Mouse (Mus musculus): Measurements from ENCODE around the gene Ttc29.
A peak's percentile ranks its signal among the peaks of the same experiment; 100 is the strongest.

Gene Ttc29

DNA sequence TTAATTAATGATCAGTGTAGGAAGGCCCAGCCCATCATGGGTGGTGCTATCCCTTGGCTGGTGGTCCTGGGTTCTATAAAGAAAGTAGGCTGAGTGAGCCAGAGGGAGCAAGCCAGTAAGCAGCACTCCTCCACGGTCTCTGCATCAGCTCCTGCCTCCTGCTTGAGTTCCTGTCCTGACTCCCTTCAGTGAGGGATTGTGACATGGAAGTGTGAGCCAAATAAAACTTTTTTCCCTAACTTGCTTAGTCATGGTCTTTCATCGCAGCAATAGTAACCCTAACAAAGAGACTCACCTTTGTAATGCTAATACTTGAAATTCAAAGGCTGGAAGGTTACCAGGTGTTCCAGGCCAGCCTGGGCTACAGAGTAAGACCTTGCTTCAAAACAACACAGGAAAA, 71.7 kb downstream of the Ttc29 start:
- no peak for DNase-seq

DNA sequence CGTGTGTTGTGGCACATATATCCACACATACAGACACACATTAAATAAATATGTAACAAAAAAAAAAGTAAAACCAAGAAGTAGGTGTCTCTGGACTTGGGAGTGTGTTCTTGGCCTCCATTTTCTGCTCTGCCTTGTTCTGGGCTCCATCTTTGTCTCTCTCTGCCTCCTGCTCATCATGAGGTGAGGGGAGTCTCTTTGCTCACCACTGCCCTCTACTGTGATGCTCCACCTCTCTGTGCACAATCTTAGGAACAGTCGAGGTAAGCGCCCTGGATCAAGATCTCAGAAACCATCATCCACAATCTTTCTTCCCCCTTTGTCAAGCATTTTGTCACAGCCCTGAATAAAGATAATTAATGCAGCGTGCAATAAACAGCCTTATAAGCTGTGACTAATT, 72.3 kb downstream of the Ttc29 start:
- no peak for DNase-seq

DNA sequence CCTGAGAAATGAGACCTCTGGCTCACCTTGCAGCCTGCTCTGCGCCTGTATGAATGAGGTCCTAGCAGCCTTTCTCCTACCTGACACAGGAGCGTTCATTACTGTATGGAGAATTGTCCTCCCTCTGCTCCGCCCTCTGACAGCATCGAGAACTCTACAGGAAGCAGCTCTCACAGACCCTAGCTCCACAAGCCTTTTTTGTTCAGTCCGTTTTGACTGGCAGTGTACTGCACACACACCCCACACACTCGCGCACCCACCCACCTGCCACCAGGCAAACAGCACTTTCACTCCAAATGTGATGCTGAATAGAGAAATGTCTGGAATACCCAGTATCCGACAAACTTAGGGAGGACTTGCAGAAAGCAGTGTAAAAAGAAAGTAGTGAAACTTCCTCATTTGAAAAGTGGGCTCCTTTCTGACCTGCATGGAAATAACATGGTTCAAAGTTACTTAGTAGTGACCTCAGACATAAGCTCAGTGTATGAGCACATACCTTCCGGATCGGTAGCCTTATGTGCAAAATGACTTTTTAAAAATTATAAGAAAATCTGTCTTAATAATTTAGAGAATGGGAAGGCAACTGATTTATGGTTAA, 76.4 kb downstream of the Ttc29 start:
- DNase-seq = no peak

DNA sequence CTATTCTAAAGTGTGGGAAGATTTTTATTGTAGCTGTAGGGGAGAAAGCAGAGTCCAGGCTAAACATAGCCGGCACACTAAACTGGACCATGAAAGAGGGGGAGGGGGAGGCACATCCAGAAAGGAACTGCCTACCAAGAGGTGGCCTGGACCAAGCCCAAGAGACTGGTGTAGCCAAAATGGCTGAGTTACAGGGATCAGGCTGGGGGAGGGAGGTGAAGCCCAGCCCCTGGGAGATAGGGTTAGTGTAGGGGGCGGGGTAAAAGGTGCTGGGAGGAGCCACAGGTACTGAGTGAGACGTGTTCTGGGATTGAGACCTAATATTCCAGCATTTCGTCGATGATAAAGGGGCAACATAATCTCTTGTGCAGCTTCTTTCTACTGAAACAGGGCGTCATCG, 77.2 kb downstream of the Ttc29 start:
- DNase-seq = no peak

DNA sequence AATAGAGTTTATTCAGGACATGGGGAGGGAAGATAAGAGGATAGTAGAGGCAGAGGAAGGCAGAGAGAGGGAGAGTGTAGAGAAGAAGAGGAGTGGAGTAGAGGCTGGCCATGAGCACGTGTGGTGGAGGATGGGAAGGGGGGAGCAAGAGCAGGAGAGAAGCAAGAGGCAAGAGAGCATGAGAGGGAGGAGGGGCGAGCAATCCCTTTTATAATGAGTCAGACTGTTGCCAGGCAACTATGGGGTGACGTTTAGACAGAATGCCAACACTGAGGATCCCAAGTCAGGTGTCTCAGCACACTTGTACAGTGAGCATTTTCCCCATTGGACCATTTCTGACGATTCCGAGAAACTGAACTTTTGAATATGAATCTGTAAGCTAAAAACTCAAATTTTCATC, 82.4 kb downstream of the Ttc29 start:
- DNase-seq = no peak

DNA sequence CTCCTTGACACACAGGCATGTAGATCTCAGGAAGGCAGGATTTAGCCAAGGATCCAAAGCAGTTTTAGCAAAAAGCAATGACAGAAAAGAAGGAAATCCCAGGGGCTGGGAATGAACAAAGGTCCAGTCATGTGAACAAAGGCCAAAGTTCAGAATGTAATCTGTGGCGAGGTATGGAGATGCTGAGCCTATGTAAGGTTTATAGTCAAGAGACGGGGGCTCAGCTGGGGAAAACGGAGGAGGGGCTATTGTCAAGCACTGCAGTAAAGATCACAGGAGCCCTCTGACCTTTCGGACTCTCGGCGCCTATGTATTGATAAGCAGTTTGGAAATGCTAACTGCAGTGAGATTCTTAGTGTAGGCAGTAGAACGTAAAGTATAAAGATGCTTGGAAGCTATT, 90.5 kb downstream of the Ttc29 start:
- DNase-seq = no peak

DNA sequence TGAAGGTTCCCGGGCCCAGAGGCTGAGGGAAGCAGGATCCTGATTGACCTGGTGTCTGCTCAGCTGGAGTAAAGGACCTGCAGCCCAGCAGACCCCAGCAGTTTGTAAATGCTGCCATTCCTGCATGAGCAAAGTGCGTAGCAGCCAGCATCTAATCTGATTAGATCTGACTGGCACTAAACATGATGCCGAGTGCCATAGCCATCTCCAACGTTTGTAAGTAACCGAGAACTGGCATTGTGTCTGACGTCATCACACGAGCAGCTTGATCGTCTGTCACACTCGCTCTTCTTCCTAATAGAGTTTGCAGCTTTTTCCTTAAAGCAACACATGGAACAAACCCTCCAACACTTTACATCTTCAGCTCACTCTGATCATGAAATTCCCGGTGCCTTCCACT, 93.5 kb downstream of the Ttc29 start:
- DNase-seq = no peak

DNA sequence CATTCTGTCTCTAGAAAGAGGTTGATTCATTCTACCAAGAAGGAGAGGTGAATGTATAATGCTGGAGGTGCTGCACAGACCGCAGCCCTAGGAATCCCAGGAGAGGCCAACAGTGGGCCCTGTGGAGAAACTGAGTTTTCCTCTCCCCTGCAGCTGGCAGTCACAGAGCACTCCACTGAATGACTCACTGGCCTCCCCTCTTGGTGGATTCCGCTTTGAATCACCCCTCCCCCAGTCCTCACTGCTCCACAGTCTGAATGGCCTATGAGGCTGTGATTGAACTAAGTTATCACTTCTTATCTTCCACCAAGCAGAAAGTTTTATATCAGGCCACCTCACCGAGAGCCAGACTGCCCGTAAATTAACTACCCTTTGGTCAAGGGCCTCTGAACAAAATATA, 94.0 kb downstream of the Ttc29 start:
- peak; percentile 14 for DNase-seq

DNA sequence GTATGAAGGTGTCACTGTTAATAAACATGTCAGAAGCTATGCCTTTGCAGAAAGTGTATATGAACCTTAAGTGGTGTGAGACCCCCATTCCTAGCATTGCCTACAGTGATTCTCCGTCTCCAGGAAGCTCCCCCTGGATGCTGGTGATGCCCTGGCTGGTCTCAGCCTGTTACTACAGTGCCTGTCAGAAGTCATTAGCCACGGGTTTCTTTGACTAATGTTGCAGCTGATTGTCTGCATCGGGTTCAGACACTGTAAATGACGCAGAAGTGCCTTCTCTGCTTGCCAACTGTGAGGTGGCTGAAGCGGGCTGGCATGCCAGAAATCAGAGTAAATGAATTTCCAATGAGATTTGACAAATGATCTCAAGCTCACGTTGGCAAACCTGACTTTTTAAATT, 96.4 kb downstream of the Ttc29 start:
- no peak for DNase-seq

DNA sequence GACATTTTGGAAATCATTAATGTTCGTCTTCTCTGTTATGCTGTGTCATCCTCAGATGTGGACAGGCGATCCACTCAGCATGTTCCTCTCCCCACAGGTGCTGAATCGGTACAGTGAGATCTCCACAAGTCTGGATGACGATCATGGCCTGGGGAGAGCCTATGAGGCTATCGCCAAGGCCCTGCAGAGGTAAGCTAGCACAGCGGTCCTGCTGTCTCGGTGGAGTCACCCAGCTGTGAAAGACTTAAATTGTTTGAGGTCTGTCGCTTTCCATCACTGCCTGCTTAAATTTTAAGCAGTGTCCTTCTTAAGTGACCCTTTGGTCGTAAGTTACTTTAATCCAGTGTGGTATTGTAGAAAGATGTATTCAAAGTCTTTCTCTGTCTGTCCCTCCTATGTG, 102.5 kb downstream of the Ttc29 start:
- no peak for DNase-seq

DNA sequence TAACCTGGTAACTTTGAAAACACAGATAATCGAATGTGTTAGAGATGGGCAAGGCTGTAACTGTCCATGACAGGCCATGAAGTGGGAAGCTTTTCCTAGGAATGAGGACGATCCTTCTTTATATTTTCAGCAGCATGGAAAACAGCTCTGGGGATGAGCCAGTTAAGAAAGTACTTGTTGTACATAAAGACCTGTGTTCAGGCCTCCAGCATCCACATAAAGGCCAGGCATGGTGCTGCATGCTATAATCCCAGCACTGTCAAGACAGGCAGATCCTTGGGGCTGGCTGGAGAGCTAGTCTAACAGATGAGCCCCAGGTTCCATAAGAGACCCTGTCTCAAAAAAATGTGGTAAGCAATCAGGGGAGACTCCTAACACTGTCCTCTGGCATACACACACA, 104.6 kb downstream of the Ttc29 start:
- DNase-seq = no peak

DNA sequence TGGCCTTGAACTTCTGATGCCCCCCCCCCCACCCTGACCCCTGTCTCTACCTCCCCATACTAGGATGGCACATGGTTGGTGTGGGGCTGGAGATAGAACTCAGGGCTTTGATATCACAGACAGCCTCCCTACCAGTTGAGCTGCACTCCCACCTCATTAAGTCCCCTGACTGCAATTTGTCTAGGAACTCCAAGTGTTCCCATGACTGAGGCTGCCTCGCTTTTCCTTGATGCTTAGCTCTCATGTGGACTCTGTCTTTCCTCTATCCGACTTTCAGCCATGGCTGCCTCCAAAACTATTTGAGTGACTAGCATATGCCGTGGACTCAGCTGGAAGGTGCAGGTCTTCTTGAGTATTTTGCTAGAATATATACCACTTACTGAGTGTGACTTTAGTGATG, 110.3 kb downstream of the Ttc29 start:
- no peak for DNase-seq

DNA sequence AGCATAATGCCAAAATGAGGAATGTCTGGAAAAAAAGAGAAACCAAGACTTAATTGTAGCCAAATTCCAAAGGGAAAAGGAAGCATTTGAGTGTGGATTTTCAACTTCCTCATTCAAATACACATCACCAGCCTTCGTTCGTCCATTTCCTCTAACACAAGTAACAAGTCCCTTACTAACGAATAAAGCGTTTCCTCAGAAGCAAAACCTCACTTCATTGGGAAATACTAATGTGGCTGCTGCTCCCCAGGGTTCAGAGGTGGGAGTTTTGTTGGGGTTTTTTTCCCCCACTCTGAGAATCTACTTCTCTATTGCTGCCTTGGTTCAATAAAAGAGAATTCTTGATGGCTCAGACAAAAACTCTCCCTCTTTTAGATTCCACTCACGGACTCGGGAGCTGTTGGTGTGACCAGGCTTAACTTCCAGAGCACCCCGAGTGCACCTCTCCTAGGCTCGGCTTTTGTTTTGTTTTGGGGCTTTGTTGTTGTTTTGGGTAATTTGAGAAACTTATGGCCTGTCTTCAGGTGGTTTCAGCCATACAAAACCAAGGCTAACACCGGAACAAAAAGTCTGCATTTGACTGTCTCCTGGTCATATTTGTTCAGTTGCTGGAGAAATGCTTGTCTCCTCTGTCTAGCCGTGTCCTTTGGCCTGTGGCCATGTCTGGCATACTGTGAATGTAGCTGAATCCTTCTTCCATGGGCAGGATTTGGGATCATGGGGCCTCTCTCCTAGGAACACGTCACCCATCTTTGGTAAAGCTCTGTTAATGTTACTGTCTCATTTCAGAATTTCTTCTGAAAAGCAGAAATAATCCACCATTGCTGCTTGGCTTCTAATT, 127.8 kb downstream of the Ttc29 start:
- DNase-seq = no peak

DNA sequence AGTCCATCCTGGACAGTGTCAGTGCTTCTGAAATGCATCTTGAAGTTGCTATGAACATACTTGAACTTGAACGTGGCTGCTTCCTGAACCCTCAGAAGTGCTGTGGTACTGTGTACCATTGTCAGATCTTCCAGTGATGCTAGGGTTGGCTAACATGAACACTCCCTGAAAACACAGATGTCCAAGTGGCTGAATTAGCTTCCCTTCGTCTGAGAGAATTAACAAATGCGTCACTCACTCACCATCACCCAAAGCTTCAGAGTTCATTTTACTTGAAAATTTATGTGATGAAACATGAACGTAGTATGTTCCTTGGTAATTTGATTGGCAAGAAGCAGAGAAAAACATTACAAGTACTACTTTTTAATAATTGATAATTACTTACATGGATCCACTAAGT, 129.1 kb downstream of the Ttc29 start:
- no peak for DNase-seq

DNA sequence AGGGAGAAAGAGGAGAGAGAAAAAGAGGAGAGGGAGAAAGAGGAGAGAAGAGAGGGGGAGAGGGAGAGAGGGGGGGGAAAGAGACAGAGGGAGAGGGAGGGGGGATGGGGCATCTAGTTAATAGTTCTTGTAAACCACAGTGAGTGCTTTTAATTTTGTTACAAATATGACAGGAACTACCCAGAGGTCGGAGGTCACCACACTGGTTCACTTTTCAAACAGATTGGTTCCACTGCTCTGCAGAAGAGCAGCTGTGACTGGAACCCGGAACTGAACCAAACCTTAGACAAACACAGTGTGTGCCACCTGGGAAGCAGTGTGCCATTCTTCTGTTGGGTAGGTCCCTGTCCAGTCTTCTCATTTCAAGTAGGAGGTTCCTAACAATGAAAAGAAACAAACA, 130.9 kb downstream of the Ttc29 start:
- DNase-seq = peak; percentile 9

DNA sequence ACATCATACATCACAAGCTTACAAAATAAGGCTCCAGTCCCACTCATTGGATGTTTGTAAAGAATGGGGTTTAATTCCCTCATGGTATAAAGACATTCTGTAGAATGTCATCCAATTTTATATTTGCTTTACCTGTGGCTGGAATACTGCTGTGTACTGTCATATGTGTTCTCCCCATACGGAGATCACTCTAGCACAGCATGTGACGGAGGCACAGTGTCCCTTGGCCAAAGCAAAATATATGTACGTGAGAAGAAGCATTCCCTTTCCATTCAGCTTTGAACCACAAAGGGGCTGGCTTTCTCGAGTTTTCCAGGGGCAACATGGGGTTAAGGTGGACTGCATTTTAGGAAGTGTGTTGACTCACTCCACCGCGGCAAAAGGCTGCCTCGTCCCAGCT, 132.6 kb downstream of the Ttc29 start:
- no peak for DNase-seq

DNA sequence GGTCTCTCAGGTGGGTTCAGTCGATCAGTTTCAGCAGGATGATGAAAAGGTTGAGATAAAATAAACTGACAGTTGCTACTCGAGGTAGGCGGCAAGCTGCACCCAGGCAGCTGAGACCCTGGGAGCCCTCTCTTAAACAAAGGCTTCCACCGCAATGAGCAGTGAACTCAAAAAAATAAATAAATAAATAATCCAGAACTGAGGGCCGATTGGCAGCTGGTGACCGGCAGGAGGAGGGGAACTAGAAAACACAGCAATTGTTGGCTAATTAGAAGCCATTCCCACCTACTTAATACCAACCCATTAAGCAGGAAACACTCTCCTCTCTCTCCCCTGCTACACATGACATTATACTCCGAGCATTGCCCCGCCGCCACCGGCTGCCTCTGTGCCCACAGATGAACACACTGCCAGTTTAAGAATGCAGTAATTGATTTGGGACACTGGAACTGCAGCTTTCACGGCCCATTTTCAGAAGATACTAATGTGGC, 133.1 kb downstream of the Ttc29 start:
- no peak for DNase-seq

DNA sequence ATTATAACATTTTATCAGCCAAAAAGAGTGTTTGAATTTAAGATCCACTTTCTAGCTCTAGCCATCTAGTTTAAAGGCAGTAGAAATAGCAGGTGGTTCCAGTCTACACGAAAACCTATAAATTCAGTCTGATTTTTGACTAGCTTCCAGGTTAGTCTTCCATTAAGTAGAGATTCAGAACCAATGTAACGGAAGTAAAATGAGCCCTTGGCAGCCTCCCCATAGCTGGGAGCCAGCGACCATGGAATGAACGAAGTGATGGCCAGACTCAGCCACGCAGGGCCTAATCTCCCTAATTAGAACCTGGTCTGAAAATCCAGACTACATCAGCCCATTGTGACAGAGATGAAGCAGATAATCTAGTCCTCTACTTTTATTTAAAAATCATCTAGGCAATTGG, 140.8 kb downstream of the Ttc29 start:
- peak; percentile 21 for DNase-seq

DNA sequence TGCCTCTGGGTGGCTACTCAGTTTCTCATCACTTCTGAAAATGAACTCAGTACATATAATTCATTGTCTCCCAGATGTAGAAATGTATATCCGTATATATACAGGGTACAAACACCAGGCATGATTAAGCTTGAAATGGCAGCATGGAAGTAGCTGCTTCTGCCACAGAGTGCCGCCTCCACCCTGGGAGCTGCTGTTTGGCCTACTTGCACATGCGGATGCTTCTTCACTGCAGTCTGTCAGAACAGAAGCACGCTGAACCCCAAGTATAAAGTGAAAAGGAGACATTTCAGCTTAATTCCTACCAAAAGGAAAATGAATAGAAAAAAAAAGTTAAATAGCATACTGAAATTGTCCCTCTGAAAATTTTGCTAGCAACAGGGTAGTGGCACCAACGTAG, 141.7 kb downstream of the Ttc29 start:
- DNase-seq = no peak

DNA sequence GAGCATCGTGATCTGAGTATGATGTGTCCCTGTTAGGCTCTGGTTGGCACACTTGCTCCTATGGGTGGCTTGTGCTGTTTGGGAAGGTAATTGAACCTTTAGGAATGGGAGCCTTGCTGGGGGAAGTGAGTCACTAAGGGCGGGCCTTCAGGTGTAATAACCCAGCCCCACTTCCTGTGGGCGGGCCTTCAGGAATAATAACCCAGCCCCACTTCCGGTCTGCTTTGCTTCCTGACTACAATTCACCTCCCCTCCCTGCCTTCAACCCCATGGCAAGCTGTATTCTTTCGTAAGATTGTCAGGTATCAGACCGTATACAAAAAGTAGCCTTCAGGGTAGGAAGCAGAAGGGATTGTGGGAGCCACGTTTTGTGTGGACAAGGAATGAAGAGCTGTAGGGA, 177.7 kb downstream of the Ttc29 start:
- no peak for DNase-seq

DNA sequence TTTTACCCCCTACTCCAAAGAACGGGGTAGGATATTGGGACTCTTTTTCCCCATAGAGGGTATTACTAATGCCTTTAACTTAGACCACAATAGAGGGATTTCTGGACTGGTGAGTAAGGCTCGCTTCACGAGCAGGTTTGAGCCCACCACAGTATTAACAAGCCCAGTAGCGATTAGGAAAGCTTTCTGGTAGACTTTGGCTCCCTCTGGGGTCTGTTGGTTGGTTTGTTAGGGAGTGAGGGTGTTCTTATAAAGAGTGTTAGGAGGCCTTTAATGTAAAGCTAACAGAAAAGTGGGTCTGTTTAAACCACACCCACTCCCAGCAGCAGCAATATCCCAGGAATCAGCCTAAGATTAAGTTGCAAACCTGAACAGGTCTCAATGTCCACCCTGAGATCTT, 206.2 kb downstream of the Ttc29 start:
- DNase-seq = no peak

DNA sequence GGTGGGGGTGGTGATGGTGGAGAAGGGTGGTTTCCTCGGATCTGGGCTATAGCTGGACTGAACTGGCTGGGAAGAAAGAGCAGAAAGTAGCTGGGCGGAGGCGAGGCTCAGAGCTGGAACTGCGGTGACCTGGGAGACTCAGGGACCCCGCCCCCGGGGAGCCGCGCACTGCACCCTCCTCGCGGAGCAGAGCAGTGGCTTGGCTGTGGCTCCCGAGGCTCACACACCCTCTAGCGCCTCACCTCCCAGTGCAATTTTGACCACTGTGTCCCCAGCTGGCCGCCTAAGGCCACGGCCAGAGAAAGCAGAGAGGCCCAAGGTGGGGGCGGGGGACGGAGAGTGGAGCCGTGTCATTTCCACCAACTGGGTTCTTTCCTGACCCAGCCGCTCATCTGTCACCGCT, 207.0 kb downstream of the Ttc29 start:
- DNase-seq = peak; percentile 53

DNA sequence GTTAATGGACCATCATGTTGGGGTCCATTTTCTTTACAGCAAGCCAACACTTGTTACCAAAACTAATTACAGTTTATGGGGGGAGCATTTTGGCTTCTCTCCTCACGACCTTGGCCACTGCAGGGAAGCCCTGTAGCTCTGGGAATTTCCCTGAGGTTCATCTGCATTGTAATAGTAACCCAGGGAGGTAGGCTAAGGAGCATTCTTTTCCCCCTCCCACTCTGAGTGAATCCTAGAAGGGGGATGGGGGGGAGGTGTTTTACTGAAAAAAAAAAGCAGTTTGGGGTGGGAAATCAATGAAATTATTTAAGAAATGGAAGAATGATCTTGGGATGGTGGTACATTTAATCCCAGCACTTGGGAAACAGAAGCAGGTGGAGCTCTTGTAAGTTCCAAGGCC, 210.8 kb downstream of the Ttc29 start:
- DNase-seq = no peak

DNA sequence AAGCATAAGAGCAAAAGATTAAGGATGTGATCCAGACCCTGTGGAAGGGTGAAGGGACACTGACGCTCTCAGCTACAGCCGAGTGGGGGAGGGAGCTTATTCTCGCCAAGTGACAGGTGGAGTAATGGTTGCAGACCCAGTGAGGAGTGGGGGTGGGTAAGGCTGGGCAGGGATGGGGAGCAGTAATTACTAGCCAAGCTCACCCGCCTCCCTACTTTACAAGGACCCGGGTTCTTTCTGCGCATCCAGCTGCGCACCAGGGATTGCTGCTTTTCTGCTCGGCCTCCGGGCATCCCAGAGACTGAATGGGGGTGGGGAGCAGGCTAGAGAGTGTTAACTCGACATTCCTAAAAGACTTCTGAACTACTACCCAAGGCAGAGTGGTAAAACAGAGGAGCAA, 213.4 kb downstream of the Ttc29 start:
- DNase-seq = no peak
